In genomic region chr6:5199376-5199905, GRCm38 (mm10) we compare ENCODE assay signal across 29 mouse cellular contexts. TPM values are rescaled to one million over a fixed set of nuclear protein-coding genes. Genes with fewer than 3 reads are reported as not detected.
DNase-seq lines count a peak whose midpoint lies in the region; ATAC-seq lines count a peak whose summit lies in the region.
"Had no signal": no experiment of that assay in that cellular context is flagged by ENCODE, and none has a peak within 500 bp of the region (broad histone marks: within the 10 kb centered on the region; RNA-seq: fewer than 3 reads in every experiment).

No protein-coding gene starts in this region.

- H3K9ac ChIP-seq in liver, embryonic 13.5 days: no peak overlapping the region
- H3K9ac ChIP-seq: embryonic facial prominence, embryonic 12.5 days; forebrain, embryonic 15.5 days; hindbrain, embryonic 14.5 days; lung, embryonic 14.5 days; neural tube, embryonic 13.5 days had no signal

- no peak overlapping the region for H3K27ac ChIP-seq in liver, embryonic 13.5 days
- H3K27ac ChIP-seq: embryonic facial prominence, embryonic 12.5 days; forebrain, embryonic 15.5 days; hindbrain, embryonic 14.5 days; left cerebral cortex, adult 2 months; midbrain, embryonic 10.5 days; neural tube, embryonic 13.5 days had no signal

- WGBS in liver, embryonic 13.5 days (ENCODE audit: insufficient replicate concordance): 78% methylated on average over 8 of the region's 8 CpGs

- H3K4me1 ChIP-seq in liver, embryonic 13.5 days (replicated peaks): peaks cover 10% of the 10 kb centered on the region; the same call in 1 of the 2 replicates
- H3K4me1 ChIP-seq: embryonic facial prominence, embryonic 12.5 days; forebrain, embryonic 15.5 days; neural tube, embryonic 13.5 days had no signal

- no peaks in the 10 kb centered on the region for H3K9me3 ChIP-seq in liver, embryonic 13.5 days (replicated peaks)
- H3K9me3 ChIP-seq: embryonic facial prominence, embryonic 12.5 days; forebrain, embryonic 15.5 days; midbrain, embryonic 10.5 days had no signal

- H3K4me3 ChIP-seq in liver, embryonic 13.5 days (replicated peaks): no peak overlapping the region
- H3K4me3 ChIP-seq: embryonic facial prominence, embryonic 12.5 days; forebrain, embryonic 15.5 days; left cerebral cortex, adult 2 months; midbrain, embryonic 10.5 days; myocyte; neural tube, embryonic 13.5 days had no signal

- peak; percentile 12 for DNase-seq in adrenal gland, postnatal 10 days
- no peak for DNase-seq in adrenal gland, adult 8-10 months
- DNase-seq in fat pad, adult 2 months (ENCODE audit: extremely low read depth, low read depth, low spot score): peak; percentile 94
- no peak for DNase-seq in liver, embryonic 13.5 days
- DNase-seq in retina, postnatal 1 day: no peak
- no peak for DNase-seq in gastrocnemius, postnatal 25 days
- DNase-seq: cerebellum, adult 11-12 months; cerebellum, postnatal 10 days; gastrocnemius, postnatal 14 days; heart, postnatal 4 days; kidney, adult 18-20 months; lung, embryonic 14.5 days; right cerebral cortex, adult 18-20 months; right cerebral cortex, postnatal 4 days; thymus, postnatal 14 days had no signal

- no peak overlapping the region for H3K4me2 ChIP-seq in liver, embryonic 13.5 days
- H3K4me2 ChIP-seq: embryonic facial prominence, embryonic 12.5 days; forebrain, embryonic 15.5 days; hindbrain, embryonic 14.5 days; lung, embryonic 14.5 days; neural tube, embryonic 13.5 days had no signal

- peak; percentile 55 for ATAC-seq in liver, embryonic 13.5 days (ENCODE audit: low read depth)
- peak; percentile 42 for ATAC-seq in megakaryocyte progenitor cell, adult 5-6 weeks (replicated peaks; ENCODE audit: poor library complexity)
- ATAC-seq: forebrain, embryonic 15.5 days; inflammation-experienced regulatory T-cells, adult 6 months; midbrain, embryonic 16.5 days had no signal

- H3K36me3 ChIP-seq in liver, embryonic 13.5 days: no peaks in the 10 kb centered on the region
- H3K36me3 ChIP-seq: embryonic facial prominence, embryonic 12.5 days; forebrain, embryonic 15.5 days; midbrain, embryonic 10.5 days; neural tube, embryonic 13.5 days had no signal

- H3K27me3 ChIP-seq in liver, embryonic 13.5 days: no peaks in the 10 kb centered on the region
- H3K27me3 ChIP-seq: embryonic facial prominence, embryonic 12.5 days; forebrain, embryonic 15.5 days; neural tube, embryonic 13.5 days had no signal

RNA-seq across cellular contexts. Expression of gene Pon1, which starts 5.7 kb away (rescaled TPM):
- total RNA-seq in adrenal gland, postnatal 10 days (2021): 100 to 1,000 TPM in 1 of 2 experiments, 10 to 100 TPM in 1; 63.3 to 134 TPM
- total RNA-seq in adrenal gland, adult 8-10 months (2022): 1 to 10 TPM; 1.3 to 4.7 (median 2.8) TPM
- polyA plus RNA-seq in liver, embryonic 13.5 days (2015; fragmentation: Nextera tagmentation; extraction: Ambion mirVana): 2.3 TPM in 2 replicates
- total RNA-seq in megakaryocyte progenitor cell, adult 5-6 weeks (2015): not detected in 2 replicates
- total RNA-seq in megakaryocyte progenitor cell, adult 5-6 weeks (2017): not detected in 2 replicates
- under 1 TPM in 1 of 2 experiments, not detected in 1; 0.29 TPM for total RNA-seq in gastrocnemius, postnatal 25 days (2021)
- total RNA-seq: gastrocnemius, postnatal 14 days; heart, postnatal 4 days; layer of hippocampus, postnatal 10 days; left cerebral cortex, adult 2 months had no signal
- polyA plus RNA-seq: heart, embryonic 16.5 days; inflammation-experienced regulatory T-cells, adult 6 months; limb, embryonic 11.5 days; lung, embryonic 14.5 days; midbrain, embryonic 10.5 days; myocyte; neural tube, embryonic 13.5 days; stomach, embryonic 14.5 days had no signal

RNA-seq across cellular contexts. Expression of gene Pon3, which starts 56.6 kb away (rescaled TPM):
- 10 to 100 TPM; 90.8 to 93.3 TPM for total RNA-seq in adrenal gland, postnatal 10 days (2021)
- total RNA-seq in adrenal gland, adult 8-10 months (2022): 100 to 1,000 TPM in 1 of 4 experiments, 10 to 100 TPM in 3; 34.9 to 145 (median 79.1) TPM
- polyA plus RNA-seq in liver, embryonic 13.5 days (2015; fragmentation: Nextera tagmentation; extraction: Ambion mirVana): 15.7 and 17.8 TPM in 2 replicates
- 18.9 and 25.0 TPM in 2 replicates for total RNA-seq in megakaryocyte progenitor cell, adult 5-6 weeks (2015)
- total RNA-seq in megakaryocyte progenitor cell, adult 5-6 weeks (2017): 16.6 and 18.8 TPM in 2 replicates
- total RNA-seq in gastrocnemius, postnatal 25 days (2021): 10 to 100 TPM; 33.8 to 34.1 TPM

Comparison
In these comparisons a context has a peak if more than half of its experiments do, and no peak if none do; other contexts are left out.
1. DNase-seq: peak in adrenal gland, postnatal 10 days (single experiment) and fat pad, adult 2 months (single experiment); none in adrenal gland, adult 8-10 months (single experiment), liver, embryonic 13.5 days (single experiment), retina, postnatal 1 day (single experiment) and gastrocnemius, postnatal 25 days (single experiment).
2. RNA of gene Pon1, which starts 5.7 kb away (total RNA-seq): 63.3 to 134 TPM in adrenal gland, postnatal 10 days; 1.3 to 4.7 TPM in adrenal gland, adult 8-10 months, 0.29 TPM in gastrocnemius, postnatal 25 days and not detected in megakaryocyte progenitor cell, adult 5-6 weeks; every median in the first group is over 10 times any median in the second.